ENCODE assay signal across 24 mouse cellular contexts in the genomic region with DNA sequence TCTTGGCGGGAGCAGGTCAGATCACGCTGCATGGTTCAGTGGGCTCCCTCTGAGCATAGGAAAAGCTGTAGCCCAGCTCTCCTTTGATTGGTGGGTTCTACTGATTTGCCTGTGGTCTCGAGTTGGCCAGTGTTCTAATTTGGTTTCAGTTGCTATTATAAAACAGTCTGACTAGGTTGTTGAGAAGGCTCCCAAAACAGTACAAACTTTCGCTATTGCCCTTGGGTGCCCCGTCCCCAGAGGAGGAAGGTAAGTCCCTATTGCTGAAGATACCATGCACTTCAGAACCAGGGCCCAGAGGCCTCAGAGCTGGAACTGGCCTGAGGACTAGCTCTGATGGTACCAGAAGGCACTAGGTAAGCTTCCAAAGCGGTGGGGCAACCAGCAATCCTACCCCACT.
"Had no signal": no experiment of that assay in that cellular context is flagged by ENCODE, and none has a peak within 500 bp of the region (broad histone marks: within the 10 kb centered on the region; RNA-seq: fewer than 3 reads in every experiment).

No protein-coding gene starts in this region.

- DNase-seq: gastrocnemius, adult 2 months; gastrocnemius, postnatal 10 days; gastrocnemius, postnatal 25 days; heart, postnatal 10 days; heart, postnatal 4 days; kidney, adult 18-20 months; kidney, adult 8-10 months; kidney, postnatal 10 days; kidney, postnatal 25 days; kidney, postnatal 4 days; liver had no signal

- H3K36me3 ChIP-seq: heart, embryonic 12.5 days; hindbrain, embryonic 10.5 days; hindbrain, embryonic 12.5 days; intestine, embryonic 15.5 days; limb, embryonic 12.5 days; liver, embryonic 12.5 days had no signal

- H3K4me2 ChIP-seq: heart, embryonic 12.5 days; hindbrain, embryonic 12.5 days; hindbrain, embryonic 14.5 days; intestine, embryonic 15.5 days; limb, embryonic 12.5 days; liver, embryonic 12.5 days had no signal

- H3K4me1 ChIP-seq: intestine, embryonic 15.5 days; liver, embryonic 12.5 days had no signal

- H3K9me3 ChIP-seq: heart, embryonic 12.5 days; hindbrain, embryonic 10.5 days; hindbrain, embryonic 12.5 days; intestine, embryonic 15.5 days; limb, embryonic 12.5 days; liver, embryonic 12.5 days had no signal

- H3K9ac ChIP-seq: heart, embryonic 12.5 days; hindbrain, embryonic 12.5 days; hindbrain, embryonic 14.5 days; intestine, embryonic 15.5 days; limb, embryonic 12.5 days; liver, embryonic 12.5 days; liver, embryonic 14.5 days had no signal

- H3K27ac ChIP-seq: gastrocnemius, adult 2 months; hindbrain, embryonic 10.5 days; hindbrain, embryonic 12.5 days; hindbrain, embryonic 14.5 days; intestine, embryonic 15.5 days; layer of hippocampus, adult 2 months; left cerebral cortex, adult 2 months; limb, embryonic 12.5 days; liver, embryonic 12.5 days; liver, embryonic 14.5 days had no signal

- H3K27me3 ChIP-seq: heart, embryonic 12.5 days; hindbrain, embryonic 12.5 days; intestine, embryonic 15.5 days; limb, embryonic 12.5 days; liver, embryonic 12.5 days had no signal

- ATAC-seq: hindbrain, embryonic 16.5 days; inflammation-experienced regulatory T-cells, adult 6 months; intestine, embryonic 15.5 days; intestine, postnatal 0 days; liver, embryonic 12.5 days had no signal

- H3K4me3 ChIP-seq: gastrocnemius, adult 2 months; heart, embryonic 12.5 days; hindbrain, embryonic 10.5 days; hindbrain, embryonic 12.5 days; intestine, embryonic 15.5 days; layer of hippocampus, adult 2 months; left cerebral cortex, adult 2 months; limb, embryonic 12.5 days; liver, embryonic 12.5 days had no signal
